Mouse (Mus musculus) lung, postnatal 4 days (tissue): ENCODE results near the gene Zg16.
A peak's percentile ranks its signal among the peaks of the same experiment; 100 is the strongest.
"Not testable (repeated sequence)": the region's sequence is repeated elsewhere in the genome, so short reads cannot be mapped to it uniquely, and the experiment has no call there.

Experiments used
- DNase-seq, 2 experiments: peaks; one replicate each; pipeline ENCODE4 v3.0.0; 2021

Gene Zg16

DNA sequence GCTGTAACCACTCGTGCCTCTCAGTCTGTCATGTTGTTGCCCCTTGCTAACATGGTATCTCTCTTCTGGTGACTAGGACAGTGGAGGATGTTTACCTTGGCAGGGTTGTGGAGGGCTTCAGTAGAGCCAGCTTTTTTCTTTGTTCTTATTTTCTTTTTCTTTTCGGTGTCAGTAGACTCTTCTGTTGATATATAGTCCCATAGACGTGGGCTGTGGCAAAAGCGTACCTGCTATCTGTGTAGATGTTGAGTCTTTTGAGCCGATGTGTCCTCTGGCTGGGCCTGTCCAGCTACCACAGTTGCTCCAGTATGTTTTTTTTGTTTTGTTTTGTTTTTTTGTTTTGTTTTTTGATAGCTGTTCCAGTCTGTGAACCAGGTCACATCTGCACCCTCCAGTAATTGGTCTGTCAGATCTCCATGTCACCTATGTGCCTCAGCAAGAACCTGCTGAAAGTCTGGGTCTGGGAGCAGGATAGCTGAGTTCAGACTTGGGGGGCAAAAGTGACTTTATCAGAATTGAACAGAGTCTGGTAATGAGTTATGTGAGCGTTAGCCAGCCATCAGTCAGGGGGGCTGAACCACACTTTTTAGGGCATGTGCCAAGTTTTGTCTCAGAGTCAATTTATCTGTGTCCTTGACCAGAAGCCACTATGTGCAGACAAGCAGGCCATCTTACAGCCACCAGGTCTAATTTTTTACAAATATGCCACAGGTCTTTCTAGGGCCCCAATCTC is at the start of gene Zg16:
Zg16 (minus strand) TSS at position 51 of the 733 bp plus-strand sequence.
- DNase-seq, result not testable (repeated sequence)

DNA sequence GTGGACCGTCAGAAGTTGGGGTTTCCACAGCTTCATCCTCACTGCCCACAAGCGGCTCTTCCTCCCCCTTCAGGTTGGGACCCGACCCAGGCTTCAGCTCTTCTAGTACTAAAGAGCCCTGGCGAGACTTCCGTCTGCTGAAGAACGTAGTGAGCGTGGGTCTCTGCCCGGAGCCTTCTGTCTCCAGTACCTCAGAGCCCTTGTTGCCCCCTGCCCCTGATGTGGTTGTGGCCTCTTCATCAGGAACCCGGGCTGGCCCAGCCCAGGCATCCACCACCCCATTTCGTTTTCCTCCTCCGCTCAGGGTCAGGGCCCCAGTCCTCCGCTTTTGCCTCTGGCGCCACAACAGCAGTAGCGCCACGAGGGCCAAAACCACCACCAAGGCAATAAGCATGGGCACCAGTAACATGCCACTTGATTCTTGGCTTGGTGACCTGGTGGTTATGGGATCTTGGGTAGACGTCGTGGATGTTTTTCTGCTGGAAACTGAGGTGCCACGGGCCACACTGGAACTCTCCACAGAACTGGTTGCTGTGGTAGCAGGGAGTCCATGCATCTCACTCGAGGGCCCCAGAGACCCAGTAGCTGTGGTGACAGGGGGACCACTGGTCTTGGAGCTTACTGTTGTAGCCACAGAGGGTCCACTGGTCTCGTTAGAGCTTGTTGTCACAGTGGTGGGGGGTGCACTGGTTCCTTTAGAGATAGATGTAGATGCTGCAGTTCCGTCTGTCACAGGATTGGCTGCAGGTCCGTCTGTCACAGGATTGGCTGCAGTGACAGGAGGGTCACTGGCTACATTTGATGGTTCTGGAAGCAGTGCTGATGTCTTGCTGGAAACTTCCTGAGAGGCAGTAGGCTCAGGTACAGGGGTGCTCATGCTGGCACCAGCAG is 49.3 kb upstream of the Zg16 start:
- no peak for DNase-seq

DNA sequence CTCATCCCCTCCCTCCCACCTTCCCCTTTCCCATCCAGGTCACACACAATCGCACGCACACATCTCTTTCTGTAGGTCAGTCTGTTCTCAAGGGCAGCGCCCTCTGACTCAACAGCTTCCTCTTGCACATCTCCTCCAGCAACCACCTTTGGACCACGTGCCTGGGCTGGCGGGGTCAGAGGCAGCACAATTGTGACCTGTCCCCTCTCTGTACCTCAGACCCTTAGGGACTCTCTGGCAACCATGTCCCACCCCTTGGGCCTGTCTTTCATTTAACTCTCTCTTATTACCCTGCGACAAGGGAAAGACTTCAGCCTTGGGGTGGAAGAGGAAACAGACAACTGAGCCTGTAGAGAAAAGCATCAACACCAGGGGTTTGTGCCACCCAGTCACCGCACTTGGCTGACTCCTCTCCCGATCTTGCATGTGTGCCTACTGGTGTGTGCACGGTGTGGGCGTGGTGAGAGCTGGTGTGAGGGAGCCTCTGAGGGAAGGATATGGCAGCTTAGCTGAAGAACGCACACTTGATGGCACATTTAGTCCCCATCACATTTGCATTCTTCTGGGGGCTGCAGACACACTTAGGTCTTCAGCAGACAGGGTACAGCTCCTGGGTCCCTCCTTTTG is 47.8 kb upstream of the Zg16 start:
- peak; percentile 31 to 46 for DNase-seq

DNA sequence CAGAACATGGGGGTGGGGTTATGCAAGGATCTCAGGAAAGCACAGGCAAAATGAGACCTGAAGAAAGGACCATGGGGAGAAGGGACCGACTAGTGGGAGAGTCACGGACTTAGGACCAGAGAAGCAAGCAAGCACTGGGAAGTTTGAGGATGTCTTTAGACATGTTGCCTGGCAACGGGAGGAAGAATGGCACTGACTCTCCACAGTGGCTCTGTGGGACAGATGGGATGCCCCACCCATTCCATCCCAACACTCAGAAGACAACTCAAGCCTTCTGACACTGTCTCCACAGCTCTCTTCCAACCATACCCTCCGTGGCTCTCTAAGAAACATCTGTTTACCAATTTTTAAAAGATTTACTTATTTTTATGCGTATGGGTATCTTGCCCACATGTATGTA is 46.0 kb upstream of the Zg16 start:
- DNase-seq, result no peak

DNA sequence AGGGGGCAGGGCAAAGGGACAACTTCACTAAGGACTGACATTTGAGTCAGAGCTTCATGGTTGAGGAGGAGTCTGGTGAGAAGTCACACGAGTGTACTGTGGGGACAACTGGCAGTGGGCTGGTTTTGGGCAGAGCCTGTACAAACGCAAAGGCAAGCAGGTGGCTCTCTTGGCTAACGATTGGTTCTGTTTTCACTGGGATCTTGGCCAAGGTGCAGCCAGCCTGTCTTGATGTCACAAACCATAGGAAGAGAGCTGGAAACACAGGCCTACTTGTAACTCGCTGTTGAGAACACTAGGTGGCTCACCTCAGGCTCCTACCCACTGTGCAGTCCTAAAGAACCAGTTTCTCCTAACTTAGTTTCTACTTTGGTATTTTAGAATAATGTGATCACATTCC is 42.5 kb upstream of the Zg16 start:
- peak in 1 of 2 experiments; percentile 57 for DNase-seq

DNA sequence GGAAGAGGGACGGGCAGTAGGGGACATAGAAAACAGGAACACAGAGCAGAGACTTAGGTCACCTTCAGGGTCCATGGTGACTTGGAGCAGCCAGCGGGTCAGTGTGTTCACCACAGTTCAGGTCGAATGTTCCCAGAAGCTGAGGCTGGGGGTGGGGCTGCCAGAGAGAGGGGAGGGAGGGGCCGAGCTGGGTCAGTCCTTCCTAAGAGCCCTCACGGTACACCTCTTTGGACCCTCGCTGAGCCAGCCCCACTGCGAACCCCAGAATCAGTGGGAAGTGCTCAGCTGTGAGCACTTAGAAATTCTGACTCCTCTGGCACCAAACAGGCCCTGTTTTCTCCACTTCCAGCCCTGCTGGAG is 34.8 kb upstream of the Zg16 start, which contains the start of gene Qprt:
Qprt (minus strand) TSS at position 316 of the 360 bp plus-strand sequence.
- DNase-seq, result no peak

DNA sequence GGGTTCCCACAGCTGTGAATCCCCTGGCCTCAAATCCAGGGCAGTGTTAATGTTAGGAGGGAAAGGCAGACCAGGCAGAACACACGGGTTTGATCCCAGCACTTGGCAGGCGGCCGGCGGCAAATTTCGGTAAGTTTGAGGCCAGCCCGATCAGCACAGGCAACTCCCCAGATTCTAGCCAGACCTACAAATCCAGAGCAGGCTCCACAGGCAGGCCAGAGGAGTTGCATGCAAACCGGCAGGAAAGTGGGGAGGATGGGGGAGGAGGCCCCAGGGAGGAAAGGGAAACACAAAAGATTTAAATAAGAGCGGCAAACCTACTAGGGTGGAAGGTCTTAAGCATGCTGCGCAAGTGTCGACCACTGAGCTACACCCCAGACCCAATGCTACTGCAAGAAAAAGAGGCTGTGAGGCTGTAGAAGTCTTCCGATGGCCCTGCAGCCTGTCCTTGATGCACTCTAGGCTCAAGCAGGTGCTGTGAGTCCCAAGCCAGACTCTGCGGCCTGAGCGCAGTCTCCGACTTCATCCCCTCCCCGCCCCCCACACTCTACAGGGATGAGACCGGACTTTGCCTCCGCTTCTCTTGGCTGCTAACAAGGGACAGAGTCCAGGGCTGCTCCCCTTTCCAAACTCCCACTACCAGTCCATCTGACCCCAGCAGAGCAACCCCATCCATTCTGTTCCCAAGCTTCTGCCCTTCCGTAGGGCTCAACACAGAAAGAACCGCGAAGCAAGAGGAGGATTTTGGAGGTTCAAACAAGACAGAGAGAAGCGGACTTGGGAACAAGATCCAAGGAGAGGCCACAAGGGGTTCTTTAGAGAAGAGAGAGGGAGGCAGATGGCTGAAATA is 34.2 kb upstream of the Zg16 start:
- no peak for DNase-seq

DNA sequence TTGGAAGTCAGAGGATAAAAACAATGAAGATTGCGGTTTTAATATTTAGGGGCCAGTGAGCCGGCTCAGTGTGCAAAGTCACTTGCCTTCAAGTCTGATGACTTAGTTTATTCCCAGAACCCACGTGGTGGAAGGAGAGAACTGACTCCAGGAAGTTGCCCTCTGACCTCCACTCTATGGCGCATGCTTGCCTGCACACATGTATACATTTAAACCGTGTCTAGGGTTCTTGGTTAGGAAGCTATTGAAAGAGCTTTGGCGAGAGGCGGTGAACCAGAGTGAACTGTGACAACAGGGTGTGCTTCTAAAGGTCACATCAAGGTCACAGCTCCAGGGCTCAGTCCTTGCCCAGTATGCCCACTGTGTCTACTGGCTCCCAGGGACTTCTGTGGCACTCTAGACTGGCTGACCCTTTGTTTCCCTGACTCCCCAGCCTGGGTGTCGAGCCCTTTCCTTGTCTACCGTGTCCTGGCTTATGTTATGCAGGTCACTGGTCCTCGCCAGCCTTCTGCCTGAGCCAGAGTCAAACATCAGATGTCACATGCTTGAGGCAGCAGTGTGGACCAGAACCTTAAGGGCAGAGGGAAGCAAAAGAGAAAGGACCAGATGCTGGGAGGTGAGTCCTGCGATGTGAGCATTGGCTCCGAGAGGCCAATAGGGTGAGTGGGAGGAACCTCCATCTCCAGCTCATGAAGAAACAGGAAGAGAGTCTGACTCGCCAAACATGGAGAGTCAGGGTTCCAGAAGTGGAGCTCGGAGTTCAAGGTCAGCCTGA is 31.7 kb upstream of the Zg16 start:
- no peak for DNase-seq

DNA sequence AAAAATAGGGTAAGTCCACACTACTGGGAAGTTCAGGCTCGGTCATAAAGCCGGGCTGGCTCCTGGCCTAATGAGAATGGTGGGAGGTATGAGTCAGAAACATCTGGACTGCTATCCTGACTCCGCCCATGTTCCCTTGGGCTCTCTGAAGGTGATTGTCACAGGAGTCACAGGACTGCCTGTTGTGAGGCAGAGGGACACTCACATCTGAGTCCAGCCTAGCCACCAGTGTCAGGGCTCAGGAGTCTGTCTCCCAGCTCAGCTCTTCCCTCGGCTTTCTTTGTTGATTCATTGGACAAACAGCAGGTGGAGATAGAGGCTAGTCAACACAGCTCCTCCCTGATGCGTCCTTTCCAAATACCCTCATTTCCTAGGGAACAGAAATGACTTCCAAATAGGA is 30.8 kb upstream of the Zg16 start:
- DNase-seq, result no peak

DNA sequence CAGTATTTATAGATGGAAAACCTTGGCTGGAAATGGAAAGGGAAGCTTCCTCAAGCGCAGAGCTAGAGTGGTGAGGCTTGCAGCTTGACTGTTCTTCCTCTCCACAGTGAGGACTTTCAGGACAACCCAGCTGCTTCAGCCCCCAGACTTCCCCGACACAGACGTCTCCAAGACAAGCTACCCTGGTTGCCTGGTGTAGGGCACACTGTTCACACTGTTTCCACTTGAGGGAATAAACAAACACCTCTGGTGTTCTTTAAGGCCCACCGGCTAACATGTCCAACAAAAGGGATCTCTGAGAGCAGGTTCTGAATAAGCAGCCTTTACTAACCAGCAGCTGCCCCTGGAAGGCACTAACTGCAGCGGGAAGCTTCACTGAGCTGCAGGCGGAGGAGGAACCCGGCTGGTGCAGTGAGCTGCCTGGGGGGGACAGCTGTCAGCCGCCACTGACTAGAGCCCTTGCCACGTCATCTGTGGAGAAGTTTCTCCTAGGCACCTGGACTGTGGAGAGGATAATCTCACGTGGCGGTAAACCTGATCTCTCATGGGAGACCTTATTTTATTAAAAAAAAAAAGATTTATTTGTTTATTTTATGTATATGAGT is 29.3 kb upstream of the Zg16 start:
- no peak for DNase-seq

DNA sequence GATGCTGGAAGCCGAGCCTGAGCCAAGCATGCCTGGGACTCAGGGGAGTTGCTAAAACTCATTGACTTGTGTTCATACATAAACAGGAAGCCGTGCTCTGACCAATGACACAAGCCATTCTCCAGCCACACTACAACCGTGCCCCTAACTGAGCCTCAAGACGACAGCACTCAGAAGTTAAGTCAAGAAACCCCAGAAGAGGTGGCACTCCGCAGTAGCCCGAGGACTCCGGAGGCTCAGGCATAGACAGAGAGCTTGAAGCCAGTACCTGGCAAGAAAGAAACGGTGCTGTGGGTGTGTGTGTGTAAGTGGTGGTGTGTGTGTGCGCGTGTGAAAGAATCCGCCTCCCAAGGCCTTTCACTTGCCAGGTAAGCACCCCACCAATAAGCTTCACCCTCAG is 27.8 kb upstream of the Zg16 start:
- no peak for DNase-seq

DNA sequence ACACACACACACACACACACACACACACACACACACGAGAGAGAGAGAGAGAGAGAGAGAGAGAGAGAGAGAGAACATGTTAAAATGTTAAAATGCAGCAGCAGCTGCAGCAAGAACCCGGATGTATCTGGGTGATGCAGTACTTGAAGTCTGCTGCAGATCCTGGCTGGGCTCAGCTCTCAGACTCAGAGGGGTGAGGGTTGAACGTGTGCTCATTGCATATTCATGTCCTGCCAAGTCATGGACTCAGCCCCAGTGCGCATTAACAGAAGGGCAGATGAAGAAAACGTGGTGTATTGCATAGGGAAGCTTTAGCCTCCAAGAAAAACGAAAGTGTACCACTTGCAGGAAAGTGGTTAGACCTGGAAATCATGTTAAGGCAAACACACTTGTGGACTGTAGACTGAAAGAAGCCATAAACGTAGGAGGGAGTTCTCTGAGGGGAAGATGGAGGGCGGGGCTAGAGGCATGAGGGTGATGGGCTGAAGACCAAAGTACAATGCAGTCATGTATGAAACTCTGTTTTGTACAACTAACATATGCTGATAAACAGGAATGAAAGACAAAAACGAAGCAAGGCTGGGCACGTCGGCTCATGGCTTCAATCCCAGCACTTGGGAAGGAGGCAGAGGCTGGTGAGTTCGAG is 26.6 kb upstream of the Zg16 start:
- DNase-seq, result no peak

DNA sequence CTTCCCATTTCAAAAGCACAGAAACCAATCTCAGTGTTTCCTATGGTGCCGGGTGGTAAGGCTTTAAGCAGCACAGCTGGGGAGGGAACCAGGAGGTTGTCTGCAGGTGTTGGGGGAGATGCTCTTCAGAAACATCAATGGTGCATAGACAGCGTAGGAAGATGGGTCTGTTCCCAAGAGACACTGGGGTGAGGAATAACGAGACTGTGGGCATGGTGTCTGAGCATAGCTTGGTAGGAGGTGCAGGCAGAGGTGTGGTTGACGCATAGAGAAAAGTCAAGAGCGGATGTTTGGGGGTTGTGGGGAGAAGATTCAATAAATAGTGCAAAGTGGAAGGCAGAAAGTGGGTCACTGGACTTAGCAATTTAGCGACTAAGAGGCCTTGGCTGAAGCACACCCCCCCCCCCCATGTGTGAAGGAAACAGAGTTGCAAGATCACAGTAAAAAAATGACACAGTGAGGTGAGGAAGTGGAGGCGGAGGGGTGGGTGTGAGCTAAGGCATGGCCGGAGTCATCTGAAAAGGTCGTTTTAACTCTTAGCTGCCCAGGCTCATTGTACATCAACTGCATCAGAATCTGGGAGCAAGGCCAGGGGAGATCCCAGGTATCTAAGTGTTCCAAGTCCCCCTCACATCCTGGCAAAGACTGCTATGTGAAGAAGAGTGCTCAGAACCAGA is 25.9 kb upstream of the Zg16 start:
- no peak for DNase-seq

DNA sequence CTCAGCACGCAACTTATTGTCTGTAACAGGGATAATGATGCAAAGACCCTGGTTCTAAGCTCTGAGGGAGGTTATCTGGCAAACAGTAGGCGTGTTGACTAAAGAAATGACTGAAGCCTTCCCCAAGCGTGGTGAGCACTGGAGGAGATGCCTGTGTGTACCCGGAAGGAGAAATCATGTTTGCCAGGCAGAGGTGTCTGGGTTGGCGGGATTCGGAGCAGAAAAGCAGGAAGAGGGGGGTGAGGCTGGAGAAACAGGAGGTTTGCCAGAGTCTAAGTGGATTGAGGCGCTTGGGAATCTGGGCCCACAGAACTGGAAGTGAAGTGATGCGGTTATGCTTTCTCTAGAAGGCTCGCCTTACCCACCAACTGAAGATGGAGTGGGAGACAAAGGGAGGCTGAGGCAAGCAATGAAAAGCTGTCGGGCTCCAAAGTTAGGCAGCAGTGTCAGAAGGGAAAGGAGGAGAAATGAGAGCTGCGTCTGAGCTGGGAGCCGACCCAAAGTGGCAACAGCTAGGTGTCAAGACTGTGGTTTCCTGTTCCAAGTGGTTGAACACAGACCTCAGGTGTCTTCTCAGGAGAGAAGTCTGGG is 25.2 kb upstream of the Zg16 start:
- no peak for DNase-seq

DNA sequence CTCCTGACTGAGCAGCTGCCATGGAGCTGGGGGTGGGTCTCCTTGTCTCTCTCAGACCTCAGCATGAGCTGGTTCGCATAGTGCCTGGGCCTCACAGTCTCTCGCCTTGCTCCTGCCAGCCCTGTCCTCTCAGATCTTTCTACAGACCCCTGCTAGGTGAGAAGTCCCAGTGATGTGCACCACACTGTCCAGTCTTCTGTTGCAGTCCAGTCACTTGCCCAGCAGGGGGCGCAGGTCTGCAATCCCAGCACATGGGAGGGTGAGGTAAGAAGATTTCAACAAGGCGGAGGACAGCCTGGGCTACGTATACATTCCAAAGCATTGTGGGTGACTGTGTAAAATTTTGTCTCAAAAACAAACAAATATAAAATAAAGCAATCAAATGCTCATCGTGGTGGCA is 24.3 kb upstream of the Zg16 start:
- peak; percentile 54 to 73 for DNase-seq

DNA sequence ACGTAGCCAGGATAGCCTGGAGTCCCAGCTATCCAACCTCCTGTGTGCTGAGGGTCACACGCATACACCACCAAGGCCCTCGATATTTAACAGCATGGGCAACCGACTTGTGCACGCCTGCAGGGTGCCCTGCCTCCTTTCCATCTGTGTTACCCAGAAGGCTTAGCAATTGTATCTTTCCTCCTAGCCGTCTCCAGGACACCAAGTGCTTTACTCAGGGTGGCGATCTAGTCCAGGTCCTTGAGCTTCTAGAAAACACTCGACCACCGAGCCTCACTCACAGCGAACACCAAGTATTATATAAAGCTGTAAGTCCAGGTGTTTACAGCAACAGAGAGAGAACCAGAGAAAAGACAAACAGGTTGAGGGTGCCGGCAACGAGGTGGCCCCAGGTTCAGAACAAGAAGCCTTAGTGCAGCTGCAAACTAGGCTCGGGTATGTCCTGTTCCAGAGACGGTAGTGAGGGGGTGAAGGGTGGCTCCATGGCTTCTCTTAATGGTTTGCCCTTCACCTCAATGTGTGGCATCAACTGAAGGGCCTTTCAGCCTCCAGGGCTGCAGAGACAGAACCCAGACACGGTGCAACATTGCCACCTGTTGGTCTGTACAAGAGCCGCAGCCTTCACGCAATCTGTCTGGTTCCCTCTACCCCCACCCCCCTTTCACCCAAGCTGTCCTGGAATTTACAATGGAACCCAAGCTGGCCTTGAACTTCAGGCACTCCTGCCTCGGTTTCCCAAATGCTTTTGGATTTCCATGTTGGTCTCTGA is 23.3 kb upstream of the Zg16 start:
- peak; percentile 73 to 85 for DNase-seq

DNA sequence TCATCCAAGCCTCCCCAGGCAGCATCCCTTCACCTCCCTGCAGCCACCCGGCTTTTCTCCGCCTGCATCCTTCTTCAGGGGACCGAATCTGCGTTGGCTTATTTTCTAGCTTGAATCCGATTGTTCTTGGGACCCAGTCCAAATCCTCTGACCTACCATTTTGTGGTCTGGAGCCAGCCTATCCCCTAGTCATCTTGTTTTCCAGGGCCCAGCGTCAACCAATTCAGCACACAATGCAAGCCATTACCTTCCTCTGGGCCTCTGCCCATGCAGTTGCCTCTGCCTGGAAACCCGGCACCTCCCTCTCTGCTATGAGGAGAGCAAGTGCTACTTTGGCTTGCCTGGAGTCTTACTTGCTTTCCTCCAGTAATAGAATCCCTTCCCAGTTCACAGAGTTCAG is 18.4 kb upstream of the Zg16 start:
- DNase-seq, result no peak

DNA sequence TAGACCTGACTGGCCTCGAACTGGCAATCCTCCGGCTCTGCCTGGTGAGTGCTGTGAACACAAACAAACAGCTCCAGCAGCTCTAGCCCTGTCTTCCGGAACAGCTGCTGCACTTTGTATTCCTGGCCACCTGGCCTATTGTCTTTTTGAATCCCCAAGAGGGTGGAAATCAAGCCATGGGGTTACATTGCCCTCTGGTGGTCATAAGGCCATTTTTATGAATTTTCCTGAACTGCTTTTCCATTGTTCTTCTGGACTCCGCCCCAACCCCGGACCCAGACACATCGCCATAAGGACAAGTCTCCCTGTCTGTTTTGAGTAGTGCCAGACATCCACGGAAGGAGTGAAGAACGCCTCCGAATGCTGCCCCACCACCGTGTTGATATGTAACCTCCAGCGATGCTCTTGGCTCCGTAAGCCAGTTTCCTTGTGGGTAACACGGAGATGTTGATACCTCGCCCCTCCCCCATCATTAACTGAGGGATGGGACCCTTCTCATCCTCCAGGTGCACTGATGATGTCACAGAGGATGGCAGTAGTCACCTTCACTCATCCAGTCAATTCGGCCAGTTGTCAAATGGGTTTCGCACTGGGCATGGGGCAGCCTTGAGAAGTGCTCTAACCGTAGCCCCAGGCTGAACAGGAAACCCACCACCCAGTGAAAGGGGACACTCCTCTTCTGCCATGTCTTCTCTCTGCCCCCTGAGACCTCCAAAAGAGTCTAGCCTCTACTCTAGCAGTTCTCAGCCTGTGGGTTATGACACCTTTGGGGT is 17.6 kb upstream of the Zg16 start:
- DNase-seq, result peak; percentile 42 to 86
